Mouse (Mus musculus) heart, postnatal 0 days (tissue): ENCODE measurements at regions not wholly inside any gene's neighbourhood (a gene's known extent, or its start where the extent isn't known, plus 50 kb on each side); places are given as distances from the start of the nearest gene placed in this dataset.

ENCODE experiments used
- ATAC-seq: fragments of 200-750 bp; cut with Nextera tagmentation; 2 replicates; pipeline ENCODE4 v1.8.0; 2017; ENCODE audit warnings: low read depth, moderate number of reproducible peaks, moderate library complexity; ENCODE audit not compliant: insufficient read depth
- DNase-seq: peaks from one replicate; pipeline ENCODE4 v3.0.0-alpha.2; 2016; ENCODE audit warnings: low spot score
- H3K27ac ChIP-seq: fragments of 300-500 bp; sonication (generic); 2 replicates; pipeline ENCODE4 v1.5.1; 2014; ENCODE audit warnings: low read depth, mild to moderate bottlenecking
- H3K27me3 ChIP-seq: fragments of 300-500 bp; sonication (generic); 2 replicates; pipeline ENCODE4 v1.6.1; 2014; ENCODE audit warnings: low read length, mixed read lengths; ENCODE audit not compliant: control insufficient read depth, insufficient read depth
- H3K36me3 ChIP-seq: fragments of 300-500 bp; sonication (generic); replicated peaks from 2 replicates; pipeline ENCODE4 v1.6.1; 2014; ENCODE audit warnings: low read length, mixed read lengths; ENCODE audit not compliant: control insufficient read depth, insufficient read depth
- H3K4me1 ChIP-seq: fragments of 300-500 bp; sonication (generic); 2 replicates; pipeline ENCODE4 v1.6.1; 2014; ENCODE audit warnings: antibody characterized with exemption; ENCODE audit not compliant: control insufficient read depth, insufficient read depth
- H3K4me2 ChIP-seq: fragments of 300-500 bp; sonication (generic); 2 replicates; pipeline ENCODE4 v1.6.1; 2014; ENCODE audit warnings: low read depth, mild to moderate bottlenecking, low read length, moderate library complexity
- H3K4me3 ChIP-seq: fragments of 300-500 bp; sonication (generic); 2 replicates; pipeline ENCODE4 v1.5.1; 2014; ENCODE audit warnings: low read depth, low read length
- H3K9ac ChIP-seq: fragments of 300-500 bp; sonication (generic); replicated peaks from 2 replicates; pipeline ENCODE4 v1.6.1; 2014; ENCODE audit warnings: low read depth, low read length, mixed read lengths
- H3K9me3 ChIP-seq: fragments of 300-500 bp; sonication (generic); replicated peaks from 2 replicates; pipeline ENCODE4 v1.6.1; 2016; ENCODE audit warnings: low read length; ENCODE audit not compliant: control insufficient read depth
- CTCF ChIP-seq: IDR thresholded peaks from 2 replicates; pipeline ENCODE4 v1.5.1; 2016; ENCODE audit warnings: antibody characterized with exemption, control low read depth, low read depth
- EP300 ChIP-seq: IDR thresholded peaks from 2 replicates; pipeline ENCODE4 v1.6.1; 2016; ENCODE audit warnings: antibody characterized with exemption, low read depth
- WGBS: fragments of 180-500 bp; shearing (Covaris S2); extraction: QIAGEN DNeasy Blood & Tissue Kit; methylation state at CpG from one replicate; pipeline ENCODE4 v1.1.7; 2014; 5-methylcytosine and 5-hydroxymethylcytosine counted together

DNA sequence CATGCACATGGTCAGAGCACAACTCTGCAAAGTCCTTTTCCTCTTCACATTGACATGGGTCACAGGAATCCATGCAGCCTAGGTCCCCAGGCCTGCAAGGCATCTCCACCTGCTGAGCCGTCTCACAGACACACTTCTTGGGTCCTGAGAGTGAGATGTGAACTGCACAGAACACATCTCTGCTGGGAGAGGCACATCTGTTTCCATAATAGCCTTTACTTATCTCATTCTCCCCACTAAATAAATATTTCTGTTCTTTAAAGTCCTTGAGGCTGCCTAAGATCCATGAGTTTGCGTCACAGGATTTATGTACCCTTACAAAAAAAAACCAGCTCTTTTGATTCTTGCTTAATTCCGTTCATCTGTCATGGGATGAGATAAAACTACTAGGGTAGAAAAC lies 67.2 kb upstream of the Dapk1 start:
- Histone ChIP-seq H3K4me3 (no peak overlapping the region), H3K9ac (no peak overlapping the region), H3K36me3 (no peaks in the 10 kb centered on the region), H3K27me3 (no peaks in the 10 kb centered on the region), H3K4me2 (no peak overlapping the region), H3K27ac (no peak overlapping the region), H3K9me3 (no peaks in the 10 kb centered on the region), H3K4me1 (no peaks in the 10 kb centered on the region)
- WGBS: 51% methylated on average over 3 of the region's 3 CpGs
- DNase-seq (no peak), ATAC-seq (no peak)
- no peak for TF ChIP-seq EP300
- TF ChIP-seq CTCF: no peak

DNA sequence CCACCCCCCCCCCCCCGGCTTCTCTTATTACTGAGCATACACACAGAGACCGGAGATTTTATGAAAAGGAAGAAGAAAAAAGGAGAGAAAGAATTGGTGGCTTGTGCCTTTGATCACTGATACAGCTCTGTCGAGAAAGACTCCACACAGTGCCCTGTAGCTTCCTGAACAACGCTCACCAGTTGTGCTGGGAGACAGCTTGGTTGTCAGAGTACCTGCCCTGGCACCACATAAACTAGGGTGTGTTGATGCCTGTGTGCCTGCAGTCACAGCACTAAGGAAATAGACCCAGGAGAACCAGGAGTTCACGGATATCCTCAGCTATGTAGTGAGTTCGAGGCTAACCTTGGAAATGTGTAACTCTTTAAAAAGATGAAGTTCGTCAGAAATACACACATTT lies 66.7 kb upstream of the Dapk1 start:
- Histone ChIP-seq H3K27ac (no peak overlapping the region), H3K9me3 (no peaks in the 10 kb centered on the region), H3K4me1 (no peaks in the 10 kb centered on the region), H3K4me3 (no peak overlapping the region), H3K27me3 (no peaks in the 10 kb centered on the region), H3K36me3 (no peaks in the 10 kb centered on the region), H3K9ac (no peak overlapping the region), H3K4me2 (no peak overlapping the region)
- TF ChIP-seq CTCF (no peak), EP300 (no peak)
- ATAC-seq (no peak), DNase-seq (no peak)
- 66% methylated on average over 7 of the region's 7 CpGs for WGBS

DNA sequence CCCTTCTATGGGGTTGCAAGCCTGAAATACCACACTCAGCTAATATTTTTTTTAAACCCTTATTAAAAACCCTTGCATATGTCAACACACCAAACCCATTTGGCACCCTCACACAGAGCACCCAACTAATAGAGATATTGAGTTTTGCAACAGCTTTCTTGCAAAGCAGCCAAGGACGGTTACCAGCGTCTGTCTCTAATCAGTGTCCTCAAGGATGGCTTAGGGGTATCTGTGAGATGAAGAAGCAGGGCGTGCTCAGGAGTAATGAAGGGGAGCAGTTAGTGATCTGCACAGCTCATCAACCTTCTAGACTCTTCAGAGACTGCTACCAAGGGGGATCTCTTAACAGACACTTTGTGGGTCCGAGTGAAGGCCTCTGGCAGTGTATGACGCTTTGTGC lies 65.0 kb upstream of the Dapk1 start:
- Histone ChIP-seq H3K27ac (no peak overlapping the region), H3K36me3 (no peaks in the 10 kb centered on the region), H3K4me2 (no peak overlapping the region), H3K9me3 (no peaks in the 10 kb centered on the region), H3K9ac (no peak overlapping the region), H3K27me3 (no peaks in the 10 kb centered on the region), H3K4me3 (no peak overlapping the region), H3K4me1 (no peaks in the 10 kb centered on the region)
- 63% methylated on average over 5 of the region's 5 CpGs for WGBS
- ATAC-seq: no peak
- DNase-seq: no peak
- TF ChIP-seq EP300 (no peak), CTCF (no peak)

DNA sequence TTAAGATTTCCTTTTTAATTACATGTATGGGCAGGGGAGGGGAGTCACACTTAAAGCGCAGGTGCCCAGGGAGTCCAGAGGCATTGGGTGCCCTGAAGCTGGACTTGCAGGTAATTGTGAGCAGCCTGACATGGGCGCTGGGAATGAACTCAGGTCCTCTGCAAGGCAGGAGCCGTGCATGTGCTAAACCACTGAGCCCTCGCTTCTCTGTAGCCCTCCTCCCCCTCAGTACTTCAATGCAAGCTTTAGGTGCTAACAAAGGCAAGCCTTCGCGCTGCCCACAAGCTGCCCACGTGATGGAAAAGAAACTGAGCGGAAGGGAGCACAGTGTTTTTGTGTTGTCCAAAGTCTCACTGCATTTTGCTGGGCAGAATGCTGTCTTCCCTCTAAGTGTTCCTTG lies 63.6 kb upstream of the Dapk1 start:
- H3K4me1 ChIP-seq: no peaks in the 10 kb centered on the region
- no peak overlapping the region for H3K4me3 ChIP-seq
- no peak for TF ChIP-seq EP300
- no peak for TF ChIP-seq CTCF
- H3K9me3 ChIP-seq: no peaks in the 10 kb centered on the region
- H3K4me2 ChIP-seq: no peak overlapping the region
- WGBS: 45% methylated on average over 8 of the region's 8 CpGs
- H3K27ac ChIP-seq: no peak overlapping the region
- H3K36me3 ChIP-seq: no peaks in the 10 kb centered on the region
- no peak for ATAC-seq
- H3K9ac ChIP-seq: no peak overlapping the region
- H3K27me3 ChIP-seq: no peaks in the 10 kb centered on the region
- no peak for DNase-seq

DNA sequence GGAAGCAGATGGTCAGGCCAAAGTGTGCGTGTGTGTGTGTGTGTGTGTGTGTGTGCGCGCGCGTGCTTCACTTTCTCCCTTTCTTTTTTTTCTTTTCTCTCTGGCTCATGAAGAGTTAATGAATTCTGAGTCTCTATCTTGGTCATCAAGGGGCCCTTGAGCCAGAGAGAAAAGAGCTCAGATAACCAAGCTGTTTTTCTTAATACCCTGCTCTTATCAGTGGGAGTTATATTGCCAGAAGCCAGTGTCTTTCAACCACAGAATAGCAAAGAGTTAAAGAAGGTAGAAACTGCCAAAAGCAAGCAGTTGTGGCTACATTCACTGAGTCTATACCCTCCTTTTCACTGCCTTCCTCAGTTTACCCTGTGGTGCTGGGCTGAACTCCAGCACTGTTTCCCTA lies 60.6 kb upstream of the Dapk1 start:
- no peak overlapping the region for H3K27ac ChIP-seq
- no peaks in the 10 kb centered on the region for H3K27me3 ChIP-seq
- H3K4me1 ChIP-seq: no peaks in the 10 kb centered on the region
- H3K9me3 ChIP-seq: no peaks in the 10 kb centered on the region
- no peak overlapping the region for H3K9ac ChIP-seq
- DNase-seq: no peak
- H3K4me3 ChIP-seq: no peak overlapping the region
- no peaks in the 10 kb centered on the region for H3K36me3 ChIP-seq
- TF ChIP-seq CTCF: no peak
- TF ChIP-seq EP300: no peak
- ATAC-seq: no peak
- WGBS: 94% methylated on average over 5 of the region's 5 CpGs
- H3K4me2 ChIP-seq: no peak overlapping the region

DNA sequence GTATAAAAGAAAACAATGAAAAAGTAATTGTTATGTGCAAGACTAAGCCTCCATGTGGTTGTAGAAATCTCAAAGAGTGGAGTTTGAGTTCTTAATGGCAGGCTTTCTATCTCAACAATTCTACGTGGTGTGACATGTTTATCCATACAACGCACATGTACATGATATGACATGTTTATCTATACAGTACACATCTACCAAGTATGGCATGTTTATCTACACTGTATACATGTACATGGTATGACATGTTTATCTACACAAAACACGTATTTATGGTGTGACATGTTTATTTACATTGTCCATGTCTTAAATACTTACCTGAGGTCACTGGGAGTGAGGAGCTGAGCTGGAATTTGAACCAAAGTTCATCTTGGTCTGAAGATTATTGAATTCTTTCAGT lies 57.4 kb upstream of the Dapk1 start:
- 78% methylated on average over 3 of the region's 3 CpGs for WGBS
- TF ChIP-seq CTCF (no peak), EP300 (no peak)
- H3K4me1 ChIP-seq: no peaks in the 10 kb centered on the region

More for the DNA sequence above, 57.4 kb upstream of the Dapk1 start:
- H3K4me2 ChIP-seq: no peak overlapping the region
- no peak overlapping the region for H3K27ac ChIP-seq
- H3K36me3 ChIP-seq: no peaks in the 10 kb centered on the region
- H3K9me3 ChIP-seq: no peaks in the 10 kb centered on the region
- no peak overlapping the region for H3K4me3 ChIP-seq
- H3K27me3 ChIP-seq: no peaks in the 10 kb centered on the region
- DNase-seq (no peak), ATAC-seq (no peak)
- no peak overlapping the region for H3K9ac ChIP-seq
